ENCODE assay signal across 7 mouse cellular contexts in the genomic region with DNA sequence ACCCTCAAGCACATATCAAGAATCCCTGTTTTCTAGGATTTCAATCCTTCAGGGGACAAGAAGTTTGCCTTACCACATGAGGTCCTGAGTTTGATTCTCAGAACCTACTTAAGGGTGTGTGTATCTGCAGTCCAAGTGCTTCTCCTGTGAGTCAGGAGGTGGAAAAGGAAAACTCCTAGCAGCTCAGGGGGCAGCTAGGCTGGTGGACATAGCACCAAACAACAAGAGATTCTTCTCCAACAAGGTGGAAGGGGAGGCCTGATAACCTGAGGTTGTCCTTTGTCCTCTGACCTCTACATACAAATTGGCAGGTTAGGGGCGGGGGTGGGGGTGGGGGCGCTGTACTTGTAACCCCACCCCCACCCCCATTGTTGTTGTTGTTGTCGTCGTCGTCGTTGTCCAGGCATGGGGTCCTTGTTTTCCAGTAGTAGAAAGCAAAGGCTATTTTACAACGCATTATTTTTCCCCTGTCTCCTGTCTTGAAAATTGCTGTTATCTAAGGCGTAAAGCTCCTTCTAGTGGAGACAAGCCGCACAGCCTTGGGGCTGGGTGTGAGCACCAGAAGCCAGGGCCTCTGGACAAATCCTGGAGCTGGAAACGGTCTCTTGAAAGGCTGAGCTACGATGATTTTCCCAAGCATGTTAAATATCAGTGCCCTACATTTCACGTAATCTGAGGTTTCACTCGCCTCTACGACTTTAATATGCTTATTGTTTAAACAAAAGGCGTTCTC. TPM values are rescaled to one million over a fixed set of nuclear protein-coding genes. Genes with fewer than 3 reads are reported as not detected.
DNase-seq lines count a peak whose midpoint lies in the region; ATAC-seq lines count a peak whose summit lies in the region.

No protein-coding gene starts in this region.

- intact Hi-C loops in left cerebral cortex, postnatal 36 days (cut with DNase I) = loop anchor here (1.0 to 5.0 kb wide), 3 partner anchors 47 to 220 kb away; a partner anchor contains a TSS

- 0 out of 2 replicates have a peak, but pooled peaks cover 4% of the 10 kb centered on the region for H3K4me1 ChIP-seq in intestine, embryonic 14.5 days (replicated peaks; ENCODE audit: control insufficient read depth, insufficient read depth, low read length)
- peaks cover 4% of the 10 kb centered on the region; the same call in 1 of the 2 replicates for H3K4me1 ChIP-seq in midbrain, embryonic 11.5 days (ENCODE audit: control insufficient read depth, insufficient read depth, low read length)

- no peaks in the 10 kb centered on the region for H3K36me3 ChIP-seq in intestine, embryonic 14.5 days (ENCODE audit: control insufficient read depth, insufficient read depth, low read length)
- H3K36me3 ChIP-seq in midbrain, embryonic 11.5 days (ENCODE audit: control insufficient read depth, insufficient read depth, low read length) = no peaks in the 10 kb centered on the region

- WGBS in intestine, embryonic 14.5 days = 4% methylated on average over 15 of the region's 15 CpGs
- 3% methylated on average over 15 of the region's 15 CpGs for WGBS in midbrain, embryonic 11.5 days

- peak overlapping the region; percentile 43 for H3K4me2 ChIP-seq in intestine, embryonic 14.5 days (ENCODE audit: low read length)
- H3K4me2 ChIP-seq in midbrain, embryonic 11.5 days = peak overlapping the region; percentile 32

- peak overlapping the region; percentile 26 for H3K4me3 ChIP-seq in intestine, embryonic 14.5 days (ENCODE audit: low read depth, low read length)
- no peak overlapping the region for H3K4me3 ChIP-seq in midbrain, embryonic 11.5 days (ENCODE audit: low read depth, low read length)

- no peaks in the 10 kb centered on the region for H3K27me3 ChIP-seq in intestine, embryonic 14.5 days (replicated peaks; ENCODE audit: control insufficient read depth, insufficient read depth, low read length)
- H3K27me3 ChIP-seq in midbrain, embryonic 11.5 days (ENCODE audit: control insufficient read depth, insufficient read depth, low read length) = no peaks in the 10 kb centered on the region

- H3K9ac ChIP-seq in intestine, embryonic 14.5 days (ENCODE audit: low read length) = no peak overlapping the region
- peak overlapping the region; percentile 34; the same call in 1 of the 2 replicates for H3K9ac ChIP-seq in midbrain, embryonic 11.5 days (ENCODE audit: low read length)

- H3K27ac ChIP-seq in intestine, embryonic 14.5 days (ENCODE audit: low read depth) = no peak overlapping the region
- no peak overlapping the region for H3K27ac ChIP-seq in midbrain, embryonic 11.5 days (ENCODE audit: low read depth, low read length)

- H3K9me3 ChIP-seq in intestine, embryonic 14.5 days (ENCODE audit: control insufficient read depth, low read length) = no peaks in the 10 kb centered on the region
- H3K9me3 ChIP-seq in midbrain, embryonic 11.5 days (ENCODE audit: control insufficient read depth, low read length) = no peaks in the 10 kb centered on the region

- peak; percentile 80 for DNase-seq in adrenal gland, postnatal 10 days
- peak; percentile 88 for DNase-seq in embryo, embryonic 11 days
- peak; percentile 56 for DNase-seq in gastrocnemius, postnatal 25 days
- peak; percentile 75 for DNase-seq in intestine, embryonic 14.5 days (ENCODE audit: low spot score)
- DNase-seq in left cerebral cortex, postnatal 36 days (ENCODE audit: low spot score in 2 of 2) = peak; percentile 61 to 65
- DNase-seq in midbrain, embryonic 11.5 days (ENCODE audit: low spot score, missing footprints) = peak; percentile 95
- peak; percentile 54 for DNase-seq in skeletal muscle tissue, adult 2 months (ENCODE audit: low read depth, low spot score)

- peak; percentile 77; the same call in 1 of the 2 replicates for ATAC-seq in intestine, embryonic 14.5 days (replicated peaks; ENCODE audit: low FRiP score, low TSS enrichment, low read depth)
- ATAC-seq in midbrain, embryonic 11.5 days (ENCODE audit: low FRiP score) = peak; percentile 87

RNA-seq across cellular contexts. Expression of a gene that starts 23.3 kb away (rescaled TPM):
- total RNA-seq in adrenal gland, postnatal 10 days (2021) = 10 to 100 TPM; 29.5 to 34.8 TPM
- 10 to 100 TPM; 32.6 to 35.2 TPM for total RNA-seq in gastrocnemius, postnatal 25 days (2021)
- polyA plus RNA-seq in intestine, embryonic 14.5 days (2014; fragmentation: Nextera tagmentation; extraction: Ambion mirVana) = 46.6 and 50.4 TPM in 2 replicates
- total RNA-seq in left cerebral cortex, postnatal 36 days (2021) = 10 to 100 TPM; 79.7 to 97.1 TPM
- 116 and 123 TPM in 2 replicates for polyA plus RNA-seq in midbrain, embryonic 11.5 days (2014; fragmentation: Nextera tagmentation; extraction: Ambion mirVana)

RNA-seq across cellular contexts. Expression of a gene that starts 46.7 kb away (rescaled TPM):
- total RNA-seq in adrenal gland, postnatal 10 days (2021) = 10 to 100 TPM; 48.4 to 50.7 TPM
- 1 to 10 TPM; 7.1 to 8.1 TPM for total RNA-seq in gastrocnemius, postnatal 25 days (2021)
- polyA plus RNA-seq in intestine, embryonic 14.5 days (2014; fragmentation: Nextera tagmentation; extraction: Ambion mirVana) = 21.7 and 23.0 TPM in 2 replicates
- total RNA-seq in left cerebral cortex, postnatal 36 days (2021) = 10 to 100 TPM; 14.6 to 20.0 TPM
- polyA plus RNA-seq in midbrain, embryonic 11.5 days (2014; fragmentation: Nextera tagmentation; extraction: Ambion mirVana) = 34.3 and 36.0 TPM in 2 replicates
